Mouse (Mus musculus) forebrain, embryonic 11.5 days (tissue): ENCODE data around the gene Gpatch8. TPM values are rescaled to one million over a fixed set of nuclear protein-coding genes. Genes with fewer than 3 reads are reported as not detected.

ENCODE experiments used
- ATAC-seq: fragments of 200-750 bp; cut with Nextera tagmentation; replicated peaks from 2 replicates; pipeline ENCODE4 v1.8.0; 2017; ENCODE audit warnings: moderate TSS enrichment; ENCODE audit not compliant: low FRiP score
- DNase-seq: peaks from one replicate; pipeline ENCODE4 v3.0.0-alpha.2; 2017; ENCODE audit warnings: low spot score
- H3K27ac ChIP-seq: fragments of 300-500 bp; sonication (generic); 2 replicates; pipeline ENCODE4 v1.5.1; 2014; ENCODE audit warnings: low read depth, low read length
- H3K27me3 ChIP-seq: fragments of 300-500 bp; sonication (generic); 2 replicates; pipeline ENCODE4 v1.6.1; 2014; ENCODE audit warnings: mild to moderate bottlenecking, low read length, mixed read lengths; ENCODE audit not compliant: control insufficient read depth, insufficient read depth
- H3K36me3 ChIP-seq: fragments of 300-500 bp; sonication (generic); 2 replicates; pipeline ENCODE4 v1.6.1; 2014; ENCODE audit warnings: mild to moderate bottlenecking, low read length, moderate library complexity, mixed read lengths; ENCODE audit not compliant: control insufficient read depth, insufficient read depth
- H3K4me1 ChIP-seq: fragments of 300-500 bp; sonication (generic); replicated peaks from 2 replicates; pipeline ENCODE4 v1.6.1; 2014; ENCODE audit warnings: low read length, mixed read lengths; ENCODE audit not compliant: control insufficient read depth, insufficient read depth
- H3K4me2 ChIP-seq: fragments of 300-500 bp; sonication (generic); 2 replicates; pipeline ENCODE4 v1.6.1; 2014; ENCODE audit warnings: low read depth, mild to moderate bottlenecking, low read length, moderate library complexity, mixed read lengths; ENCODE audit not compliant: severe bottlenecking
- H3K4me3 ChIP-seq: fragments of 300-500 bp; sonication (generic); 2 replicates; pipeline ENCODE4 v1.5.1; 2014; ENCODE audit warnings: low read depth, low read length
- H3K9ac ChIP-seq: fragments of 300-500 bp; sonication (generic); 2 replicates; pipeline ENCODE4 v1.6.1; 2014; ENCODE audit warnings: low read length
- H3K9me3 ChIP-seq: fragments of 300-500 bp; sonication (generic); 2 replicates; pipeline ENCODE4 v1.6.1; 2016; ENCODE audit warnings: low read length, mixed read lengths; ENCODE audit not compliant: control insufficient read depth
- WGBS: fragments of 180-500 bp; shearing (Covaris S2); extraction: QIAGEN DNeasy Blood & Tissue Kit; methylation state at CpG from one replicate; pipeline ENCODE4 v1.1.7; 2014; 5-methylcytosine and 5-hydroxymethylcytosine counted together
- polyA plus RNA-seq: library from polyadenylated mRNA; unstranded; fragments of >200 nt; fragmentation: Nextera tagmentation; extraction: Ambion mirVana; gene quantifications from 2 replicates; pipeline ENCODE4 v1.2.1, GENCODE M21; 2014

Gene Gpatch8
- polyA plus RNA-seq, 1 experiment from 2014 or later, result 54.5 TPM

DNA sequence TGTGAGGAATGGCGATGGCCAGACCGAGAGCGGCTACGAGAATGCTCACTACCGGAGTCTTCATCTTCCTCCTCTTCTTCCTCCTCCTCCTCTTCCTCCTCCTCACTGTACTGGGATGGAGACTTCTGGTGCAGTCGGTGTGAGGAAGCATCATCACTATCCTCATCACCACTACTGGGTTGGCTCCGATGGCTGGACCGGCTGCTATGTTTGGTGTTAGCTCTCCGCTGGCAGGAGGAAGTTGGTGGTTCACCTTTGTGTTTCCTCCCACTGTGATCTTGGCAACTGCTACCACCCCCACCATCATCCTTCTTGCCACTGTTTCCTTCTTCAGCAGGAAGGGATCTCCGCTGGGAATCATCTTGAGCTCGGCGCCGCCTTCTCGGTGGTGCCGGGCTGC is 76.1 kb downstream of the Gpatch8 start:
- Histone ChIP-seq H3K4me2 (no peak overlapping the region), H3K9ac (no peak overlapping the region), H3K27ac (no peak overlapping the region), H3K4me3 (no peak overlapping the region), H3K9me3 (no peaks in the 10 kb centered on the region), H3K36me3 (peaks cover 14% of the 10 kb centered on the region; the same call in 1 of the 2 replicates), H3K27me3 (no peaks in the 10 kb centered on the region), H3K4me1 (no peaks in the 10 kb centered on the region)
- 96% methylated on average over 15 of the region's 15 CpGs for WGBS
- DNase-seq (no peak), ATAC-seq (no peak)

DNA sequence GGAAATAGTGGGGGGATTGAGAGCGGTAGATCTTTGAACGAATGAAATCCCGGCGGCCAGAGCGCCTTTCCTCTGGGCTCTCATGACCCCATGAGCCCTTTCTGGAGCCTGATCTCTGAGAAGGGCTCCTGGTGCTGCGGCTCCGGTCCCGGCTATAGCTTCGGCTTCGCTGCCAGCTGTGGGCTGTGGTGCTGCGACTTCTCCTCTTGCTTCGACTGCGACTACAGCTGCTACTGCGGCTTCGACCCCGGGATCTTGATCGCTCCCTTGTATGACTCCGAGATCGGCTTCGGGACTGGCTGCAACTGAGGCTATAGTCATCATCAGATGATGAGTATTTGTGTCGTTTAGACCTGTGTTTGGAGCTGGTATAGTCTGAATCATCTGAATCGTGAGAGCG is 76.6 kb downstream of the Gpatch8 start:
- H3K36me3 ChIP-seq, result peaks cover 14% of the 10 kb centered on the region; the same call in 1 of the 2 replicates
- H3K4me1 ChIP-seq, result no peaks in the 10 kb centered on the region
- WGBS, result 96% methylated on average over 23 of the region's 23 CpGs
- H3K27ac ChIP-seq, result no peak overlapping the region
- DNase-seq (no peak), ATAC-seq (no peak)
- H3K9ac ChIP-seq, result no peak overlapping the region
- no peak overlapping the region for H3K4me2 ChIP-seq
- H3K27me3 ChIP-seq, result no peaks in the 10 kb centered on the region
- no peaks in the 10 kb centered on the region for H3K9me3 ChIP-seq
- no peak overlapping the region for H3K4me3 ChIP-seq

DNA sequence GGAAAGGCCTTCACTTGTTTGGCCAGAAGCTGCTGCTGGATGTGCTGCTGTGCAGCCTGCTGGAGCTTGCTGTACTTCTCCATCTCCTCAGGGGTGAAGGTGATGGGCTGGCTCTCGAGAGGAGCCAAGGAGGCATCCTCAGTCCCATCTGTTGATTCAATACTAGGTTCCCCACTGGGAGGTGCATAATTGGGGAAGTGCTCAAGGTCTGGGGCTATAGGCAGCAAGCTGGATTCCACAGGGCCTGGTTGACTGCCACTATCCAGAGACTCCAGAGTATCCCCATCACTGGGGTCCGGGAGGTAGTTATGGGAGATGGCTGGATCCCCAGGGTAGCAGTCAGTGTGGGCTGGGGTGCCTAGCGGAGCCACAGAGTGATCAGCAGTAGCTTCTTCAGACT is 77.5 kb downstream of the Gpatch8 start:
- Histone ChIP-seq H3K9ac (no peak overlapping the region), H3K9me3 (no peaks in the 10 kb centered on the region), H3K4me1 (no peaks in the 10 kb centered on the region), H3K36me3 (peaks cover 14% of the 10 kb centered on the region; the same call in 1 of the 2 replicates), H3K4me3 (no peak overlapping the region), H3K27ac (no peak overlapping the region), H3K27me3 (no peaks in the 10 kb centered on the region), H3K4me2 (no peak overlapping the region)
- ATAC-seq (no peak), DNase-seq (no peak)
- WGBS, result 92% methylated on average over 3 of the region's 3 CpGs

DNA sequence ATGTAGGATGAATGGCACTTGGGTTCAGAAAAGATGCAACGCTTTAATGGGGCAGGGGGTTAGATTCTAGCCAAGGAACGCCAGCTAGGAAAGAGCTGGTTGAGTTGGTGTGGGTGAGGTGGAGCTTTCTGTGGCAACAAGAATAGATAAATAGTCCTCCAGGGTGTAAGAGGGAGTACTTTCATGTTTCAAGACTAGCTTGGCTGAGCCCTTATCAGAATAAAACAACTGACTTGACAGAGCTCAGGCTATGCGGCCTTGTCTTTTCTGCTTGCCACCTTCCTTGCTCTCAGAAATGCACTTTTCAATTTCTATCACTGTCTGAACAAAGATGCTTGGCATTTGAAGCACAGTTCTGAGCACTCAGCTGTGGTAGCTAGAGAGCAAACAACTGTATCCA is 81.2 kb downstream of the Gpatch8 start:
- Histone ChIP-seq H3K9ac (no peak overlapping the region), H3K27me3 (no peaks in the 10 kb centered on the region), H3K4me2 (no peak overlapping the region), H3K4me1 (no peaks in the 10 kb centered on the region), H3K36me3 (peaks cover 2% of the 10 kb centered on the region; the same call in 1 of the 2 replicates), H3K9me3 (no peaks in the 10 kb centered on the region), H3K27ac (no peak overlapping the region), H3K4me3 (no peak overlapping the region)
- no peak for ATAC-seq
- WGBS, result 96% methylated on average over 3 of the region's 3 CpGs
- no peak for DNase-seq

DNA sequence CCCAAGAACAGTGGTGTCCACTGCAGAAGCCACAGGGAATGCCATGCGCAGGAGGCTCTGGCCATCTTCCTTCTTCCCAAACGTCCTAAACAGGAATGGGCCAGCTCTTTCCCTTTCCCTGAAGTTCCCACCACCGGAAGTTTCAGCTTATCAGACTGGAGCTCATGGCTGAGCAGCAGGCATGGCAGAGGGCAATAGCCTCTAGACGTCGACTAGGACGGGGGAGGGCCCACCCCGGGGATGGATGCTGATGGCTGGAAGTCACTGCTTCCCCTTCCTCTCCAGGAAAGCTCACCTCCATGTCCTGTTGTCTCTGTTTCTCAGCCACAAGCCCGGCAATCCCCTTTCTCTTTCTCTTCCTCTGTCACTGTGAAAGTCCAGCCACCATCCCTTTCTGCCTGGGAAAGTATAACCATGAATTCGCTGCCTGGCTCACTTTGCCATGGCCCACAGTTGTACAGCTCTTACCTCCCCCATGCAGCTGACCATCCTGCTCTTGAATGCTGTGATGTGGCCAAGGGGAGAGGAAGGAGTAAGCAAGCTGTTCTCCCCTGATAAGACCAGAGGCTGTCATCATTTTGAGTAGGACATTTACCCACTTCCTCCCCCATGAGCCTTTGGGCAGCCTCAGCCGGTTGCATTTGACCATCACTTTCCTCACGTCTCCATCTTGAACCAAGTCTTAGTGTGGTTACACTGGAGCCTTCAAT is 86.4 kb downstream of the Gpatch8 start, which contains the start of gene Itga2b:
Gene Itga2b (minus strand): TSS at position 475 of the 710 bp plus-strand sequence.
- peaks cover 13% of the 10 kb centered on the region; the same call in 1 of the 2 replicates for H3K4me1 ChIP-seq

GRCm38 (mm10) chr11:102467041-102467631 is 89.1 kb downstream of the Gpatch8 start:
- Histone ChIP-seq H3K9ac (peak overlapping the region; percentile 59), H3K4me3 (peak overlapping the region; percentile 34), H3K4me2 (peak overlapping the region; percentile 92), H3K27me3 (0 out of 2 replicates have a peak, but pooled peaks cover 4% of the 10 kb centered on the region), H3K36me3 (no peaks in the 10 kb centered on the region), H3K9me3 (no peaks in the 10 kb centered on the region), H3K27ac (no peak overlapping the region), H3K4me1 (peaks cover 13% of the 10 kb centered on the region; the same call in 1 of the 2 replicates)
- DNase-seq, result peak; percentile 95
- under 1% methylated on average over 37 of the region's 37 CpGs for WGBS
- ATAC-seq, result peak; percentile 91

More for the DNA sequence above, 86.4 kb downstream of the Gpatch8 start, which contains the start of gene Itga2b:
- no peaks in the 10 kb centered on the region for H3K36me3 ChIP-seq
- ATAC-seq (no peak), DNase-seq (no peak)
- 76% methylated on average over 11 of the region's 11 CpGs for WGBS
- no peaks in the 10 kb centered on the region for H3K9me3 ChIP-seq
- no peak within 1 kb of the TSS for H3K4me3 ChIP-seq
- 0 out of 2 replicates have a peak, but pooled peaks cover 4% of the 10 kb centered on the region for H3K27me3 ChIP-seq
- no peak within 1 kb of the TSS for H3K4me2 ChIP-seq
- H3K9ac ChIP-seq, result no peak within 1 kb of the TSS
- no peak within 1 kb of the TSS for H3K27ac ChIP-seq

DNA sequence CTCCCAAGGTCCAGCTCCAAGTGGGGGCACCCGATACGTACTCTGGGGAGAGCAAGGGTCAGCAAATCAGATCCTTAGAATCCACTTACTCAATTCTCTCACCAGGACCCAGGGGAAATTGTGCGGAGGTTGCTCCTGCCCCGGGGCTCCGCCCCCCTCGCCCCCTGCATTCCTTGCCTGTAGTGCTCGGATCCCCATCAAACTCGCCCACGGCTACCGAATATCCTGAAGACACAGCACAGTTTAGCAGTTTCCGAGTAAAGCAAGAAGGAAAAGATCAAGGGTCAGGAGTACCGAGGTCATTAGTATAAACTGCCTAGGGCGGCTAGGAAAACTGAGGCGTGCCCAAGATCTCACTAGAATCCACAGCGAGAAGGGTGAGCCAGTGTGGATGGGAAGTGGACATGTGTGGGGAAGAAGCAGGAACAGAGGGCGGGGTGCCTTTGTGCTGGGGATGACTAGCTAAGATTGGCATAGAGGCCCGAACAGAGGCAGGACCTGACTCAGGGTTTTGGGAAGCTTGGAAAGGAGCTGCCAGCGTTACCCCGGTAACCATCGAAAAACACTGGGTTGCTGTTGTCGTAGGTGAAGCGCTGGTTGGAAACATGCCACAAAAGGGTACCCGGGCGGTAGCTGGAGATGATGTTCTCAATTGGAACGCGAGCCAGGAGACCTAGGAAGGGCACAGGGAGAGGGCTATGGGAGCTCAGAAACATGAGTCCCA is 90.3 kb downstream of the Gpatch8 start:
- Histone ChIP-seq H3K36me3 (no peaks in the 10 kb centered on the region), H3K4me3 (no peak overlapping the region), H3K4me1 (peaks cover 13% of the 10 kb centered on the region; the same call in 1 of the 2 replicates), H3K27ac (no peak overlapping the region), H3K4me2 (0 out of 2 replicates have a peak overlapping the region, but pooled peaks have one; percentile 9), H3K9ac (no peak overlapping the region), H3K9me3 (no peaks in the 10 kb centered on the region), H3K27me3 (0 out of 2 replicates have a peak, but pooled peaks cover 4% of the 10 kb centered on the region)
- DNase-seq, result no peak
- 12% methylated on average over 26 of the region's 26 CpGs for WGBS
- no peak for ATAC-seq

- DNase-seq, result no peak
- Histone ChIP-seq H3K27me3 (0 out of 2 replicates have a peak, but pooled peaks cover 4% of the 10 kb centered on the region), H3K9me3 (no peaks in the 10 kb centered on the region), H3K36me3 (no peaks in the 10 kb centered on the region), H3K27ac (no peak overlapping the region), H3K4me1 (peaks cover 13% of the 10 kb centered on the region; the same call in 1 of the 2 replicates), H3K9ac (no peak overlapping the region), H3K4me2 (no peak overlapping the region), H3K4me3 (no peak overlapping the region)
- no peak for ATAC-seq
- 93% methylated on average over 6 of the region's 6 CpGs for WGBS
These were observed 91.3 kb downstream of the Gpatch8 start for GRCm38 (mm10) chr11:102464901-102465300.
